Mouse (Mus musculus): Measurements from ENCODE around the gene Iqcf3. TPM values are rescaled to one million over a fixed set of nuclear protein-coding genes. Genes with fewer than 3 reads are reported as not detected.

The Iqcf3 gene
- polyA plus RNA-seq, 1 experiment, result not detected

- WGBS, result 75% methylated on average over 2 of the region's 2 CpGs
- H3K4me1 ChIP-seq (ENCODE audit: control insufficient read depth, insufficient read depth, low read length), result no peaks in the 10 kb centered on the region
- H3K27ac ChIP-seq (ENCODE audit: control insufficient read depth, insufficient read depth, low read depth, low read length, poor library complexity), result no peak overlapping the region
- TF ChIP-seq CTCF (IDR thresholded peaks at IDR 0.05; ENCODE audit: control insufficient read depth, insufficient read depth, low read length), result no peak
- no peak for TF ChIP-seq POLR2A (IDR thresholded peaks at IDR 0.05; ENCODE audit: borderline replicate concordance, control insufficient read depth, low read depth, low read length)
- no peak overlapping the region for H3K4me3 ChIP-seq (replicated peaks; ENCODE audit: control insufficient read depth, low read depth, low read length)
Observed at GRCm38 (mm10) chr9:106576112-106576511, 14.7 kb upstream of the Iqcf3 start.

- no peaks in the 10 kb centered on the region for H3K4me1 ChIP-seq (ENCODE audit: control insufficient read depth, insufficient read depth, low read length)
- no peak for TF ChIP-seq CTCF (IDR thresholded peaks at IDR 0.05; ENCODE audit: control insufficient read depth, insufficient read depth, low read length)
- TF ChIP-seq POLR2A (IDR thresholded peaks at IDR 0.05; ENCODE audit: borderline replicate concordance, control insufficient read depth, low read depth, low read length), result no peak
- no peak overlapping the region for H3K27ac ChIP-seq (ENCODE audit: control insufficient read depth, insufficient read depth, low read depth, low read length, poor library complexity)
- H3K4me3 ChIP-seq (replicated peaks; ENCODE audit: control insufficient read depth, low read depth, low read length), result no peak overlapping the region
- WGBS, result 85% methylated on average over 5 of the region's 5 CpGs
Observed at GRCm38 (mm10) chr9:106573366-106573765, 11.9 kb upstream of the Iqcf3 start.

DNA sequence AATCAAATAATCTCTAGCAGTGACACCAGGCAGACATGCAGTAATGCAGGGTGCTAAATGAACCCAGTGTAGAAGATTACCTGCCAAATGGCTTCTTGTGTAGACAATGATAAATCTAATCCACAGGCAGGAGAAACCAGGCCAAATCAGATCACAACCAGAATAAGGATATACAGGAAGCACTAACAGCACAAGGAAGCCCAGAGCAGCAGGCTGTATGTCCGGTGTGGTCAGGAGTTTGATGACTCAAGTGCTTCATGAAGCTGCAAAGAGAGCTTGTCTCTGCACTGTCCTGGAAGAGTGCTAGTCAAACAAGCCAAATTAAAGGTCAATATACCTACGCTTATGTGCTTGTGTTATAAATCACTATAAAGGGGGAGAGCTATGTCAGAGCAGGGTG lies 10.8 kb upstream of the Iqcf3 start:
- no peaks in the 10 kb centered on the region for H3K4me1 ChIP-seq (ENCODE audit: control insufficient read depth, insufficient read depth, low read length)
- no peak overlapping the region for H3K4me3 ChIP-seq (replicated peaks; ENCODE audit: control insufficient read depth, low read depth, low read length)
- WGBS, result 63% methylated on average over 2 of the region's 2 CpGs
- no peak for TF ChIP-seq CTCF (IDR thresholded peaks at IDR 0.05; ENCODE audit: control insufficient read depth, insufficient read depth, low read length)
- TF ChIP-seq POLR2A (IDR thresholded peaks at IDR 0.05; ENCODE audit: borderline replicate concordance, control insufficient read depth, low read depth, low read length), result no peak
- H3K27ac ChIP-seq (ENCODE audit: control insufficient read depth, insufficient read depth, low read depth, low read length, poor library complexity), result no peak overlapping the region

GRCm38 (mm10) chr9:106570896-106571295 lies 9.5 kb upstream of the Iqcf3 start, which contains the start of gene Iqcf4:
Gene Iqcf4 (minus strand): TSS chr9:106570996.
- H3K27ac ChIP-seq (ENCODE audit: control insufficient read depth, insufficient read depth, low read depth, low read length, poor library complexity), result no peak within 1 kb of the TSS
- H3K4me3 ChIP-seq (replicated peaks; ENCODE audit: control insufficient read depth, low read depth, low read length), result no peak within 1 kb of the TSS
- TF ChIP-seq POLR2A (IDR thresholded peaks at IDR 0.05; ENCODE audit: borderline replicate concordance, control insufficient read depth, low read depth, low read length) (no peak), CTCF (IDR thresholded peaks at IDR 0.05; ENCODE audit: control insufficient read depth, insufficient read depth, low read length) (no peak)
- no peaks in the 10 kb centered on the region for H3K4me1 ChIP-seq (ENCODE audit: control insufficient read depth, insufficient read depth, low read length)
- 75% methylated on average over 7 of the region's 7 CpGs for WGBS

DNA sequence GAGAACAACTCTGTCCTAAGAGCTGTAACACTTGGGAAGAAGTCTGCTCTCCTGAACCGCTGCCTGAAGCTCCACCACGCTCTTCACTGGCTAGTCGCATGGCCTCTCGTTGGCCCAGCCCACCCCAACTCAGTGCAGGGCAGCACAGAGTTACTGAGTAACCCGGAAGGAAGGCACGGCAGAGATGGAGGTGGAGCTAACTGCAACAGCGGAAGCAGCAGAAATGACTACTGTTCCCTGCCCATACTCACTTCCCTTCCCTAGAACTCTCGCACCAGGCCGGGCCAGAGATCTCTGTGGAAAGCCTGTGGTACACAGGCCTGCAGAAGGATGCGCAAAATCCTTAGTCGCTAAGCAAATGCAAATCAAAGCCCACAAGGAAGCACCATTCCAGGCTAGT lies 5.0 kb upstream of the Iqcf3 start:
- H3K4me3 ChIP-seq (replicated peaks; ENCODE audit: control insufficient read depth, low read depth, low read length), result no peak overlapping the region
- WGBS, result 39% methylated on average over 11 of the region's 11 CpGs
- H3K27ac ChIP-seq (ENCODE audit: control insufficient read depth, insufficient read depth, low read depth, low read length, poor library complexity), result no peak overlapping the region
- no peak for TF ChIP-seq POLR2A (IDR thresholded peaks at IDR 0.05; ENCODE audit: borderline replicate concordance, control insufficient read depth, low read depth, low read length)
- no peak for TF ChIP-seq CTCF (IDR thresholded peaks at IDR 0.05; ENCODE audit: control insufficient read depth, insufficient read depth, low read length)
- no peaks in the 10 kb centered on the region for H3K4me1 ChIP-seq (ENCODE audit: control insufficient read depth, insufficient read depth, low read length)

DNA sequence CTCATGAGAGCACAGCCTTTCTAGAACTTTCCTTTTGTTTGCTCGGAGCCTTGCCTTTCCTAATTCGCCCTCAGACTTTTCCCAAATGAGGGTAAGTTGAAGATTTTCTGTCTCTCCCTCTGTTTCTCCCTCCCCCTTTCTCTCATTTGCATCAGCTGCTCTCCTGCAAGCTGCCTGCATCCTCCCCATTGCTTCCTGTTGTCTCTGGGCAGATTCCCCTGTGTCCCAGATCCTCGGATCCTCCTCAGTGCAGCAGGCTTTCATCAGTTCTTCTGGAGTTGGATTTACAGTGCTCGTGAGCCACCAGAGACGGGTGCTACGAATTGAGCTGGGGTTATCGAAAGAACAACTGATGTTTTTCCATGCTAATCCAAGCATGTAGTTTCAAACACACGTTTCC lies 2.6 kb upstream of the Iqcf3 start:
- no peaks in the 10 kb centered on the region for H3K4me1 ChIP-seq (ENCODE audit: control insufficient read depth, insufficient read depth, low read length)
- 73% methylated on average over 8 of the region's 8 CpGs for WGBS
- TF ChIP-seq CTCF (IDR thresholded peaks at IDR 0.05; ENCODE audit: control insufficient read depth, insufficient read depth, low read length) (no peak), POLR2A (IDR thresholded peaks at IDR 0.05; ENCODE audit: borderline replicate concordance, control insufficient read depth, low read depth, low read length) (no peak)
- no peak overlapping the region for H3K27ac ChIP-seq (ENCODE audit: control insufficient read depth, insufficient read depth, low read depth, low read length, poor library complexity)
- H3K4me3 ChIP-seq (replicated peaks; ENCODE audit: control insufficient read depth, low read depth, low read length), result no peak overlapping the region

GRCm38 (mm10) chr9:106562291-106562690 lies 860 bp upstream of the Iqcf3 start:
- Histone ChIP-seq H3K4me3 (replicated peaks; ENCODE audit: control insufficient read depth, low read depth, low read length) (no peak overlapping the region), H3K4me1 (ENCODE audit: control insufficient read depth, insufficient read depth, low read length) (no peaks in the 10 kb centered on the region), H3K27ac (ENCODE audit: control insufficient read depth, insufficient read depth, low read depth, low read length, poor library complexity) (no peak overlapping the region)
- 83% methylated on average over 11 of the region's 11 CpGs for WGBS
- TF ChIP-seq POLR2A (IDR thresholded peaks at IDR 0.05; ENCODE audit: borderline replicate concordance, control insufficient read depth, low read depth, low read length) (no peak), CTCF (IDR thresholded peaks at IDR 0.05; ENCODE audit: control insufficient read depth, insufficient read depth, low read length) (no peak)

- no peaks in the 10 kb centered on the region; the same call in none of the 2 replicates for H3K4me1 ChIP-seq (ENCODE audit: control insufficient read depth, insufficient read depth, low read length)
- 84% methylated on average over 11 of the region's 11 CpGs for WGBS
- TF ChIP-seq POLR2A (IDR thresholded peaks at IDR 0.05; ENCODE audit: borderline replicate concordance, control insufficient read depth, low read depth, low read length) (no peak), CTCF (IDR thresholded peaks at IDR 0.05; ENCODE audit: control insufficient read depth, insufficient read depth, low read length) (no peak)
- no peak overlapping the region for H3K4me3 ChIP-seq (replicated peaks; ENCODE audit: control insufficient read depth, low read depth, low read length)
- no peak overlapping the region for H3K27ac ChIP-seq (ENCODE audit: control insufficient read depth, insufficient read depth, low read depth, low read length, poor library complexity)
Observed at GRCm38 (mm10) chr9:106534975-106535374, 26.5 kb downstream of the Iqcf3 start.

GRCm38 (mm10) chr9:106534296-106534695 lies 27.1 kb downstream of the Iqcf3 start:
- H3K4me1 ChIP-seq (ENCODE audit: control insufficient read depth, insufficient read depth, low read length), result no peaks in the 10 kb centered on the region; the same call in none of the 2 replicates
- TF ChIP-seq CTCF (IDR thresholded peaks at IDR 0.05; ENCODE audit: control insufficient read depth, insufficient read depth, low read length) (no peak), POLR2A (IDR thresholded peaks at IDR 0.05; ENCODE audit: borderline replicate concordance, control insufficient read depth, low read depth, low read length) (no peak)
- H3K4me3 ChIP-seq (replicated peaks; ENCODE audit: control insufficient read depth, low read depth, low read length), result no peak overlapping the region
- no peak overlapping the region for H3K27ac ChIP-seq (ENCODE audit: control insufficient read depth, insufficient read depth, low read depth, low read length, poor library complexity)
- WGBS, result 85% methylated on average over 7 of the region's 7 CpGs

All from bone marrow, adult 2 months (tissue).